Mouse (Mus musculus): ENCODE measurements around the gene Bbx. TPM values are rescaled to one million over a fixed set of nuclear protein-coding genes. Genes with fewer than 3 reads are reported as not detected.

The Bbx gene
- polyA plus RNA-seq, 1 experiment from 2014 or later: 27.9 TPM

GRCm38 (mm10) chr16:50186604-50187003 lies 245.6 kb downstream of the Bbx start:
- H3K4me1 ChIP-seq (ENCODE audit: control insufficient read depth, insufficient read depth, low read length): peaks cover 21% of the 10 kb centered on the region
- H3K4me2 ChIP-seq (ENCODE audit: low read depth, low read length): no peak overlapping the region
- H3K9me3 ChIP-seq (replicated peaks; ENCODE audit: control insufficient read depth, low read length): no peaks in the 10 kb centered on the region
- no peak overlapping the region for H3K27ac ChIP-seq (ENCODE audit: low read length)
- WGBS: 45% methylated on average over 6 of the region's 6 CpGs
- no peak overlapping the region for H3K9ac ChIP-seq (ENCODE audit: low read length)
- no peak for ATAC-seq (replicated peaks; ENCODE audit: extremely low read depth, insufficient read depth, low FRiP score)
- no peaks in the 10 kb centered on the region for H3K27me3 ChIP-seq (ENCODE audit: control insufficient read depth, insufficient read depth, low read length)
- H3K4me3 ChIP-seq (ENCODE audit: low read length): no peak overlapping the region
- no peaks in the 10 kb centered on the region for H3K36me3 ChIP-seq (ENCODE audit: control insufficient read depth, insufficient read depth)

- H3K27ac ChIP-seq (ENCODE audit: low read length): peak overlapping the region; percentile 61
- 14% methylated on average over 5 of the region's 5 CpGs for WGBS
- H3K36me3 ChIP-seq (ENCODE audit: control insufficient read depth, insufficient read depth): no peaks in the 10 kb centered on the region
- peak overlapping the region; percentile 33 for H3K4me2 ChIP-seq (ENCODE audit: low read depth, low read length)
- H3K4me3 ChIP-seq (ENCODE audit: low read length): no peak overlapping the region
- H3K9ac ChIP-seq (ENCODE audit: low read length): peak overlapping the region; percentile 34; the same call in 1 of the 2 replicates
- peaks cover 21% of the 10 kb centered on the region for H3K4me1 ChIP-seq (ENCODE audit: control insufficient read depth, insufficient read depth, low read length)
- peak; percentile 88 for ATAC-seq (replicated peaks; ENCODE audit: extremely low read depth, insufficient read depth, low FRiP score)
- no peaks in the 10 kb centered on the region for H3K27me3 ChIP-seq (ENCODE audit: control insufficient read depth, insufficient read depth, low read length)
- H3K9me3 ChIP-seq (replicated peaks; ENCODE audit: control insufficient read depth, low read length): no peaks in the 10 kb centered on the region
Measured at GRCm38 (mm10) chr16:50185041-50185440, 247.1 kb downstream of the Bbx start.

- Histone ChIP-seq H3K27me3 (ENCODE audit: control insufficient read depth, insufficient read depth, low read length) (no peaks in the 10 kb centered on the region), H3K4me3 (ENCODE audit: low read length) (no peak overlapping the region), H3K4me1 (ENCODE audit: control insufficient read depth, insufficient read depth, low read length) (peaks cover 21% of the 10 kb centered on the region), H3K9me3 (replicated peaks; ENCODE audit: control insufficient read depth, low read length) (no peaks in the 10 kb centered on the region), H3K9ac (ENCODE audit: low read length) (no peak overlapping the region), H3K36me3 (ENCODE audit: control insufficient read depth, insufficient read depth) (no peaks in the 10 kb centered on the region), H3K27ac (ENCODE audit: low read length) (no peak overlapping the region), H3K4me2 (ENCODE audit: low read depth, low read length) (no peak overlapping the region)
- ATAC-seq (replicated peaks; ENCODE audit: extremely low read depth, insufficient read depth, low FRiP score): no peak
- 64% methylated on average over 8 of the region's 8 CpGs for WGBS
Measured at GRCm38 (mm10) chr16:50182988-50183387, 249.2 kb downstream of the Bbx start.

- H3K27me3 ChIP-seq (ENCODE audit: control insufficient read depth, insufficient read depth, low read length): no peaks in the 10 kb centered on the region
- ATAC-seq (replicated peaks; ENCODE audit: extremely low read depth, insufficient read depth, low FRiP score): no peak
- H3K36me3 ChIP-seq (ENCODE audit: control insufficient read depth, insufficient read depth): no peaks in the 10 kb centered on the region
Measured at GRCm38 (mm10) chr16:50182561-50182960, 249.6 kb downstream of the Bbx start.

GRCm38 (mm10) chr16:50172760-50173159 lies 259.4 kb downstream of the Bbx start:
- H3K4me2 ChIP-seq (ENCODE audit: low read depth, low read length): no peak overlapping the region
- no peak for ATAC-seq (replicated peaks; ENCODE audit: extremely low read depth, insufficient read depth, low FRiP score)
- no peak overlapping the region for H3K4me3 ChIP-seq (ENCODE audit: low read length)
- H3K27ac ChIP-seq (ENCODE audit: low read length): no peak overlapping the region
- H3K36me3 ChIP-seq (ENCODE audit: control insufficient read depth, insufficient read depth): no peaks in the 10 kb centered on the region
- no peaks in the 10 kb centered on the region for H3K27me3 ChIP-seq (ENCODE audit: control insufficient read depth, insufficient read depth, low read length)
- H3K9me3 ChIP-seq (replicated peaks; ENCODE audit: control insufficient read depth, low read length): no peaks in the 10 kb centered on the region
- no peak overlapping the region for H3K9ac ChIP-seq (ENCODE audit: low read length)
- WGBS: 74% methylated on average over 7 of the region's 7 CpGs
- no peaks in the 10 kb centered on the region for H3K4me1 ChIP-seq (ENCODE audit: control insufficient read depth, insufficient read depth, low read length)

More at GRCm38 (mm10) chr16:50182561-50182960, 249.6 kb downstream of the Bbx start:
- 80% methylated on average over 10 of the region's 10 CpGs for WGBS
- Histone ChIP-seq H3K27ac (ENCODE audit: low read length) (no peak overlapping the region), H3K9ac (ENCODE audit: low read length) (no peak overlapping the region), H3K9me3 (replicated peaks; ENCODE audit: control insufficient read depth, low read length) (no peaks in the 10 kb centered on the region), H3K4me2 (ENCODE audit: low read depth, low read length) (no peak overlapping the region), H3K4me3 (ENCODE audit: low read length) (no peak overlapping the region), H3K4me1 (ENCODE audit: control insufficient read depth, insufficient read depth, low read length) (peaks cover 21% of the 10 kb centered on the region)

GRCm38 (mm10) chr16:50170812-50171211 lies 261.4 kb downstream of the Bbx start:
- Histone ChIP-seq H3K27me3 (ENCODE audit: control insufficient read depth, insufficient read depth, low read length) (no peaks in the 10 kb centered on the region), H3K27ac (ENCODE audit: low read length) (no peak overlapping the region), H3K36me3 (ENCODE audit: control insufficient read depth, insufficient read depth) (no peaks in the 10 kb centered on the region), H3K4me1 (ENCODE audit: control insufficient read depth, insufficient read depth, low read length) (no peaks in the 10 kb centered on the region), H3K4me2 (ENCODE audit: low read depth, low read length) (no peak overlapping the region), H3K9ac (ENCODE audit: low read length) (no peak overlapping the region), H3K4me3 (ENCODE audit: low read length) (no peak overlapping the region), H3K9me3 (replicated peaks; ENCODE audit: control insufficient read depth, low read length) (no peaks in the 10 kb centered on the region)
- 88% methylated on average over 5 of the region's 5 CpGs for WGBS
- no peak for ATAC-seq (replicated peaks; ENCODE audit: extremely low read depth, insufficient read depth, low FRiP score)

GRCm38 (mm10) chr16:50167983-50168299 lies 264.2 kb downstream of the Bbx start:
- H3K9ac ChIP-seq (ENCODE audit: low read length): no peak overlapping the region
- no peak overlapping the region for H3K4me3 ChIP-seq (ENCODE audit: low read length)
- H3K9me3 ChIP-seq (replicated peaks; ENCODE audit: control insufficient read depth, low read length): no peaks in the 10 kb centered on the region
- H3K27ac ChIP-seq (ENCODE audit: low read length): no peak overlapping the region
- H3K4me1 ChIP-seq (ENCODE audit: control insufficient read depth, insufficient read depth, low read length): no peaks in the 10 kb centered on the region
- H3K36me3 ChIP-seq (ENCODE audit: control insufficient read depth, insufficient read depth): no peaks in the 10 kb centered on the region
- no peak overlapping the region for H3K4me2 ChIP-seq (ENCODE audit: low read depth, low read length)
- no peaks in the 10 kb centered on the region for H3K27me3 ChIP-seq (ENCODE audit: control insufficient read depth, insufficient read depth, low read length)
- no peak for ATAC-seq (replicated peaks; ENCODE audit: extremely low read depth, insufficient read depth, low FRiP score)
- 80% methylated on average over 10 of the region's 10 CpGs for WGBS

- Histone ChIP-seq H3K27me3 (ENCODE audit: control insufficient read depth, insufficient read depth, low read length) (no peaks in the 10 kb centered on the region), H3K36me3 (ENCODE audit: control insufficient read depth, insufficient read depth) (no peaks in the 10 kb centered on the region), H3K27ac (ENCODE audit: low read length) (no peak overlapping the region), H3K4me2 (ENCODE audit: low read depth, low read length) (no peak overlapping the region), H3K9me3 (replicated peaks; ENCODE audit: control insufficient read depth, low read length) (no peaks in the 10 kb centered on the region), H3K4me1 (ENCODE audit: control insufficient read depth, insufficient read depth, low read length) (no peaks in the 10 kb centered on the region), H3K4me3 (ENCODE audit: low read length) (no peak overlapping the region), H3K9ac (ENCODE audit: low read length) (no peak overlapping the region)
- WGBS: 75% methylated on average over 16 of the region's 16 CpGs
- no peak for ATAC-seq (replicated peaks; ENCODE audit: extremely low read depth, insufficient read depth, low FRiP score)
Measured at GRCm38 (mm10) chr16:50167231-50167982, 264.8 kb downstream of the Bbx start.

- Histone ChIP-seq H3K27me3 (ENCODE audit: control insufficient read depth, insufficient read depth, low read length) (no peaks in the 10 kb centered on the region), H3K27ac (ENCODE audit: low read length) (no peak overlapping the region), H3K9me3 (replicated peaks; ENCODE audit: control insufficient read depth, low read length) (no peaks in the 10 kb centered on the region), H3K4me3 (ENCODE audit: low read length) (no peak overlapping the region), H3K4me1 (ENCODE audit: control insufficient read depth, insufficient read depth, low read length) (no peaks in the 10 kb centered on the region), H3K4me2 (ENCODE audit: low read depth, low read length) (no peak overlapping the region), H3K9ac (ENCODE audit: low read length) (no peak overlapping the region), H3K36me3 (ENCODE audit: control insufficient read depth, insufficient read depth) (no peaks in the 10 kb centered on the region)
- WGBS: 90% methylated on average over 11 of the region's 11 CpGs
- ATAC-seq (replicated peaks; ENCODE audit: extremely low read depth, insufficient read depth, low FRiP score): no peak
Measured at GRCm38 (mm10) chr16:50160418-50161271, 271.5 kb downstream of the Bbx start.
